Mouse (Mus musculus): ENCODE measurements at regions not wholly inside any gene's neighbourhood (a gene's known extent, or its start where the extent isn't known, plus 50 kb on each side); places are given as distances from the start of the nearest gene placed in this dataset.

DNA sequence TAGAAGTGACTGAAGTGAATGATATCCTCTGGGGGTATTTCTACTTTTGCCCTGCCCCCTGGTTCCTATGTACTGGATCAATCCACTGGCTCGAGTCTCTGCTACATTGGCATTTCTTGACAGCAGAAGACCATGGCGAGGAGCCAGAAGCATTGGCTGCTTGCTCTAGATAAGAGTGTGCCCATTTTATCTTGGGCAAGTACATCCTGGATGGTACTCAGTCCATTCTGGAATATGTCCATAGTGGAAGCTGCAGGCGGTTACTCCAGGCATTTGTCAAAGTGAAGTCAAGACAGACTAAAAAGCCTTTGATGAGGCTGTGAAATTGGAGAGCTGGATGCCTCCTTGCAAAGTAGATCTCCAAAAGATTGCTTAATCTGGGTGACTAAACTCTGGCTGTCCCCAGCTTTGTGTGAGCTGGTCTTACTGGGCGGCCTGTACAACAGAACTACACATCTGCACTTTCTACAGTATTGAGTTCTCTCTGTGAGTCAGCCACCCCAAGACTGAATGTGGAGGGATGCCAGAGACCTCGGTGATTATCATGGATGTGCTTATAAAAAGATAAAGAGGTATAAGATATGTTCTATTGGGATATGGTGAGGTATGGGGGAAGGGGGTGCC is 222.6 kb upstream of the Peli2 start:
- H3K9me3 ChIP-seq = no peaks in the 10 kb centered on the region
- no peak overlapping the region for H3K27ac ChIP-seq
- ATAC-seq (ENCODE audit: insufficient number of reproducible peaks, insufficient read depth, low FRiP score, low TSS enrichment, low read depth) = no peak
- 87% methylated on average over 5 of the region's 5 CpGs for WGBS
- no peak overlapping the region for H3K4me2 ChIP-seq
- no peak overlapping the region for H3K9ac ChIP-seq (replicated peaks)
- no peaks in the 10 kb centered on the region for H3K36me3 ChIP-seq
- H3K4me1 ChIP-seq (replicated peaks) = no peaks in the 10 kb centered on the region
- H3K4me3 ChIP-seq (replicated peaks) = no peak overlapping the region
- no peaks in the 10 kb centered on the region for H3K27me3 ChIP-seq

DNA sequence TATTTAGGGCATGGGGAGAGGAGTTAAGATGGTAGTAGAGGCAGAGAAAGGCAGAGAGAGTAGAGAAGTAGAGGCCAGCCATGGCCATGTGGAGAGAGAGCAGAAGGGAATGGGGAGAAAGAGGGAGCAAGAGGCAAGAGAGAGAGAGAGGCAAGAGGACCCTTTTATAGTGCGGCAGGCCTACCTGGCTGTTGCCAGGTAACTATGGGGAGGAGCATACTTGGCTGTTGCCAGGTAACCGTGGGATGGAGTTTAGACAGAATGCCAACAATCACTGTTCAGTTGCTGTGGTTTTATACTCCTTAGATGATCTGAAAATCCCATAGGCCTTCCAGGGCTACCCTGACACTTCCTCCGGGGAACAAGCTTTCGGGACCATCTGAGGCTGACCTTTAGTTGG is 222.0 kb upstream of the Peli2 start:
- no peak for ATAC-seq (ENCODE audit: insufficient number of reproducible peaks, insufficient read depth, low FRiP score, low TSS enrichment, low read depth)
- Histone ChIP-seq H3K4me2 (no peak overlapping the region), H3K27ac (no peak overlapping the region), H3K36me3 (no peaks in the 10 kb centered on the region), H3K4me3 (replicated peaks) (no peak overlapping the region), H3K9ac (replicated peaks) (no peak overlapping the region), H3K9me3 (no peaks in the 10 kb centered on the region), H3K27me3 (no peaks in the 10 kb centered on the region), H3K4me1 (replicated peaks) (no peaks in the 10 kb centered on the region)
- WGBS = 86% methylated on average over 4 of the region's 4 CpGs

DNA sequence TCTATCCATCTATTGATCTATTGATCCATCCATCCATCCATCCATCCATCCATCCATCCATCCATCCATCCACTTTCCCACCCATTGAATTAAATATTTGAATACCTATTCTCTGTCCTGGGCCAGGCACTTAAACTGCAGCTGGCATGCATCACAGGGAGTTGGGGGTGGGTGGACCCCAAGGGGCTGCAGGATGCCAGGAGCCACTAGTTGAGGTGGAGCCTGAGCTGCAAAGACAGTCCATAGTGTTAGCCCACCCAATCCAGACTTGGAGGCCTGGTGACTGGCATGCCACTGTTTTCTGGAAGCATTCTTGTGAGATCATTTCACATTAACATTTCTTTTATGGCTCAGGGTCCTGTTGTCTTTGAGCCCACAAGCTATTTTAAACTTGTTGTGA is 215.3 kb upstream of the Peli2 start:
- no peaks in the 10 kb centered on the region for H3K36me3 ChIP-seq
- H3K27me3 ChIP-seq = no peaks in the 10 kb centered on the region
- no peak overlapping the region for H3K27ac ChIP-seq
- H3K9me3 ChIP-seq = no peaks in the 10 kb centered on the region
- no peak for ATAC-seq (ENCODE audit: insufficient number of reproducible peaks, insufficient read depth, low FRiP score, low TSS enrichment, low read depth)
- no peak overlapping the region for H3K4me3 ChIP-seq (replicated peaks)
- H3K4me1 ChIP-seq (replicated peaks) = 0 out of 2 replicates have a peak, but pooled peaks cover 2% of the 10 kb centered on the region
- no peak overlapping the region for H3K4me2 ChIP-seq
- H3K9ac ChIP-seq (replicated peaks) = no peak overlapping the region

DNA sequence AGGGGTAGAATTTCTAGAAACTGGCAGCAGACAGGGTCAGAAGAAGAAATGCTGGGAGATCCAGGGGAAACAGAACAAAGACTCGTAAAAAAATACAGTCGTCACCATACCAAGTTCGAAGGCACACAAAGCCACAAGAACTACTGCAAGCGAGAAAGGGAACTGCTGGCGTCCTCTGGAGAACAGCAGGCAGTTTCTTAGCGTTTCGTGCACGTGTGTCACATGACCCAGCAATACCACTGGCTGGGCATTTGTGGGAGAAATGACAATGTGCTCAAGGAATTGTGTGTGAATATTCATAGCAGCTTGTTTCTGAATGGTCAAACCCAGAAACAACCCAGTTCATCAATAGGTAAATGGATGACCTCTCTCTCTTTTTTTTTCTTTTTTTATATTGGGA is 211.5 kb upstream of the Peli2 start:
- Histone ChIP-seq H3K4me3 (replicated peaks) (no peak overlapping the region), H3K9me3 (no peaks in the 10 kb centered on the region), H3K4me1 (replicated peaks) (peaks cover 9% of the 10 kb centered on the region), H3K4me2 (no peak overlapping the region), H3K9ac (replicated peaks) (no peak overlapping the region), H3K27me3 (no peaks in the 10 kb centered on the region), H3K27ac (no peak overlapping the region), H3K36me3 (no peaks in the 10 kb centered on the region)
- WGBS = 50% methylated on average over 8 of the region's 8 CpGs
- no peak for ATAC-seq (ENCODE audit: insufficient number of reproducible peaks, insufficient read depth, low FRiP score, low TSS enrichment, low read depth)

DNA sequence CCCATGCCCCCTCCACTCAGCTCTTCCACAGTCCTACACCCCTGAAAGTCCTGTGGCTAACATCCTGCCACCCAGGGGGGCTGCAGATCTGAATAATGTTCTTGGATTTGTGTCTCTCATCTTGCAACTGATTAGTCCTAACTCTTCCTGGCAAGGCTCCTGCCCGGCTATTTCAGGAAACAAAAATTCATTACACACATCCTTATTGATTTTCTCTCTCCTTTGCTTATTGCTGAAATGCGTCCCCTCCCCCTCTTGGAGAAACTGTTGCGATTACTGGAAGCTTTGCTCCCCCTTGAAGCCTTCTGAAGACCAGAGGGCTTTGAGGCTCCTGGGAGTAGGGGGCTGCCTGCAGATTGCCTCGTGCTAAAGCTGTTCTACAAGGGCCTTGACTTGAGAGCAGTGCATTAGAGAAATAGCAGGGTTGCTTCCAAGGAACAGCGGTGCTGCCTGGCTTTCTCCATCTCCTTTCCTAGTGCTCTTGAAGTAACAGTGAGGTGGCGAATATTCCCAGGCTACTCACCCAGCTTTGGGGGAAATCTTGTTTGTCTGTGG is 209.8 kb upstream of the Peli2 start:
- no peak for ATAC-seq (ENCODE audit: insufficient number of reproducible peaks, insufficient read depth, low FRiP score, low TSS enrichment, low read depth)
- no peak overlapping the region for H3K9ac ChIP-seq (replicated peaks)
- H3K27me3 ChIP-seq = no peaks in the 10 kb centered on the region
- WGBS = 50% methylated on average over 6 of the region's 6 CpGs
- no peaks in the 10 kb centered on the region for H3K9me3 ChIP-seq
- no peak overlapping the region for H3K27ac ChIP-seq
- no peak overlapping the region for H3K4me2 ChIP-seq
- no peaks in the 10 kb centered on the region for H3K36me3 ChIP-seq
- no peak overlapping the region for H3K4me3 ChIP-seq (replicated peaks)
- peaks cover 12% of the 10 kb centered on the region for H3K4me1 ChIP-seq (replicated peaks)

DNA sequence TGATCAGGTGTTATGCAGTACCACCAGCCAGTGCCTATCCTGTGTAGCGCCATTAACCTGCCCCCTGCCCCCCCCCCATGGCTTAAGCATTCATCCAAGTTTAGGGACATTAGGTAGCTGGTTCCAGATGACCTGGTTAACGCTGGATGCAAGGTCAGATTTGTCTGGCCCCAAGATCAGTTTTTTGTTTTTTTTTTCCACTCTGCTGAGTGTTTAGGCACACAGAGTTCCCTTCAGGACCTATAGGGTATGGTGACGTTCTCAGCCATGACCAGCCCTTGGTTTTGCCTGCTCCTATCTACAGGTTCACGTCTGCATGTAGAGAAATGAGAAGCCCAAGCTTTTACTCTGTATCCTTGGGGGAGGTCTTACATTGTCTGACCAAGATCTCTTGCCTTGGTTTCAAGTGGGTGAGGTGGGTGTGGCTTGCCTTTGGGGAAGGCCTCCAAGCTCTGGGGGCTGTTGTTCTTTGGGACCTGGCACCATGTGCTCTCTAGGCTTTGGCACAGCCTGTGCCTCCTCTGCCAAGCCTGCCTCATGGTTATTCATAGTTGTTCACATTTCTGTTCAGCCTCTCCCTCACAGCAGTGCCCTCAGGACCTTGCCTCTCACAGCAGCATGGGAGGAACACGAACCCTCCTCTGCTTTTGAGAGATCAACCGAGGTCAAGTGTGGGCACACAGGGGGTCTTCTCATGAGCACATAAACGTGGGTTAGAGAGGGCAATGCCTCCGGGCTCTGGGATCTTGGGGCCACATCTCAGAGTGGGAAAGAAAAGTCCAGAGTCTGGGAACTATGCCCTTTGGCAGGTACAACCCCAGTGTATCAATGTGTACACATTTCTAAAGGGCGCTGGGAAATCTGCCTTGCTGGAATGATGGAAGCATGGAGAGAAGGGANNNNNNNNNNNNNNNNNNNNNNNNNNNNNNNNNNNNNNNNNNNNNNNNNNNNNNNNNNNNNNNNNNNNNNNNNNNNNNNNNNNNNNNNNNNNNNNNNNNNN is 208.8 kb upstream of the Peli2 start:
- no peak overlapping the region for H3K27ac ChIP-seq
- peaks cover 12% of the 10 kb centered on the region for H3K4me1 ChIP-seq (replicated peaks)
- 79% methylated on average over 9 of the region's 9 CpGs for WGBS
- H3K9me3 ChIP-seq = no peaks in the 10 kb centered on the region
- no peak overlapping the region for H3K9ac ChIP-seq (replicated peaks)
- no peaks in the 10 kb centered on the region for H3K36me3 ChIP-seq
- H3K4me3 ChIP-seq (replicated peaks) = no peak overlapping the region
- ATAC-seq (ENCODE audit: insufficient number of reproducible peaks, insufficient read depth, low FRiP score, low TSS enrichment, low read depth) = no peak
- no peaks in the 10 kb centered on the region for H3K27me3 ChIP-seq
- no peak overlapping the region for H3K4me2 ChIP-seq

DNA sequence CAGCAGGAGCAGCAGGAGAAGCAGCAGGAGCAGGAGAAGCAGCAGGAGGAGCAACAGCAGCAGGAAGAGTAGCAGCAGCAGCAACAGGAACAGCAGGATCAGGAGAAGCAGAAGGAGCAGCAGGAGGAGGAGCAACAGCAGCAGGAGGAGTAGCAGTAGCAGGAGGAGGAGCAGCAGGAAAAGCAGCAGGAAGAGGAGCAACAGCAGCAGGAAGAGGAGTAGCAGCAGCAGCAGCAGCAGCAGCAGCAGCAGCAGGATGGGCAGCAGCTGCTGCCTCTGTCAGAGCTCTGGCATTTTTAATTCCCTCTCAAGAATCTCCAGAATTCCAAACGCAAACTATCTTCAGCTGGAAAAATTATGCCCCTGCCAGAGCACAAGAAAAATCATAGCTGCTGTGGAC is 205.0 kb upstream of the Peli2 start:
- no peak for ATAC-seq (ENCODE audit: insufficient number of reproducible peaks, insufficient read depth, low FRiP score, low TSS enrichment, low read depth)
- no peak overlapping the region for H3K4me2 ChIP-seq
- no peaks in the 10 kb centered on the region for H3K36me3 ChIP-seq
- no peaks in the 10 kb centered on the region for H3K9me3 ChIP-seq
- WGBS = 64% methylated on average over 1 of the region's 1 CpGs
- no peak overlapping the region for H3K9ac ChIP-seq (replicated peaks)
- H3K4me3 ChIP-seq (replicated peaks) = no peak overlapping the region
- peak overlapping the region; percentile 45; the same call in 1 of the 2 replicates for H3K27ac ChIP-seq
- H3K4me1 ChIP-seq (replicated peaks) = peaks cover 13% of the 10 kb centered on the region
- no peaks in the 10 kb centered on the region for H3K27me3 ChIP-seq

DNA sequence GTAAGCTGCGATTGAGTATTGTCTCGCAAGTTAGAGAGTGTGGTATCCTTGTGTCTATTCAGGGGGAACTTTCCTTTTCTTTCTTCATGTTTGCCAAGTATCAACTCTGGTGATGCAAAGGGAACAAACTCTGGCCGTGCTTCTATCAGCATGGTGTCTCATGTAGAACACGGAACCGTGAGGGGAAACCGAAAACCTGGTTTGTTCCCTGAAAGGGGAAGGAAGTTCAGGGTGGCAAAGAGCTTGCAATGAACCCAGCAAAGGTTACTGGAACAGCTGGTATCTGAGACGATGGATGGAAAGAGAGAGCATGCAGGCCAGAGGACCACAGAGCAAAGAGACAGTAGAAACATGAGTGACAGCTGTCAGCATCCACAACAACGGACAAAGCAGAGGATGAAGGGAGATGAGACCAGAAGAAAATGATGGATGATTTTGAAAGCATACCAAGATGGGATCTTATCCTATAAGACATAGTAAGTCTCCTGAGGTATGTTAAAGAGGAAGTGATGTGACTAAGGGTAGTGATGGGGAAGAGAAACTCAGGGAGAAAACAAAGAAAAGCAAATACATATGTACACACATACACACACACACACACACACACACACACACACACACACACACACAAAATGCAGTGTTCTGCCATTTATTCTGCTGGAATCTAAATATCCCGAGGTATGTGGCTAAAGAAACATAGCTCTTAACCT is 199.8 kb upstream of the Peli2 start:
- Histone ChIP-seq H3K4me3 (replicated peaks) (no peak overlapping the region), H3K9me3 (no peaks in the 10 kb centered on the region)

DNA sequence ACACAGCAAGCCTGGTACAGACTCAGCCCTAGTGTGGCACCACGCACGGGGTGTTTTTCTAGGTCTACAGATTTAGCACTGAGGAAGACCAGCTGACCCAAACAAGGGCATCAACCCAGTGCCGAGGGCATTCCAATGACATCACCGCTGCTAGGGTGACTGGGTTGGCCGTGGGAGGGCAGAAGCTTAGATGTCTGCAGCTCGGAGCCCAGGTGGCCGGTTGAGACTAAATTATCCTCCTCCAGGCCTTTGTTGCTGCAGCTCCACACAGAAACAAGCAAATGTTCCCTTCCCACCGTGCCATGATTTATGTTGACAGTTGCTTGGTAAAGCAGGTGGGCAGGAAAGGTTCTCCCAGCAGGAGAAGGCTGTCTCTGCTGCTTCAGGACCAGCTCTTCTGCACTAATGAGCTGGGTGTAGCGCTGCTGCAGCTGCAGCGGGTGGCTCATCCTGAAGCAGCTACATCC is 198.8 kb upstream of the Peli2 start:
- ATAC-seq (ENCODE audit: insufficient number of reproducible peaks, insufficient read depth, low FRiP score, low TSS enrichment, low read depth) = no peak

More for the DNA sequence above, 199.8 kb upstream of the Peli2 start:
- Histone ChIP-seq H3K27ac (no peak overlapping the region), H3K9ac (replicated peaks) (no peak overlapping the region), H3K27me3 (no peaks in the 10 kb centered on the region), H3K4me1 (replicated peaks) (peaks cover 11% of the 10 kb centered on the region), H3K4me2 (no peak overlapping the region), H3K36me3 (no peaks in the 10 kb centered on the region)
- 92% methylated on average over 9 of the region's 9 CpGs for WGBS
- ATAC-seq (ENCODE audit: insufficient number of reproducible peaks, insufficient read depth, low FRiP score, low TSS enrichment, low read depth) = no peak

DNA sequence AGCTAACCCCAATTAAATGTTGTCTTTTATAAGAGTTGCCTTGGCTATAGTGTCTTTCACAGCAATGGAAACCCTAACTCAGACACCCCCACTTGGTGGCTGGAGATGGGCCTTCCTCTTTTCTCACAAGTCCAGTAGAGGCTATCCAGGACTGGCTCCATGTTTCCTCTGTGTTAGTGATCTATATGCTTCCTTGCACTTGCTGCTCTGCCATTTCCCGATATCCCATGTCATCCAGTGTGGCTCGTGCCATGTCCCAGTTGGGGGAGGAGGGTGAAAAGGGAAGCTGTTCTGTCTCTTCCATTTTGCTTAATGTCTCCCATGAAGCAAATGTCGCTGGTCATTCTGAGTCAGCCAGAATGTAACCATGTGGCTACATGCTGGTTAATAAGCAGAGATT is 194.2 kb upstream of the Peli2 start:
- H3K36me3 ChIP-seq = no peaks in the 10 kb centered on the region
- H3K9me3 ChIP-seq = no peaks in the 10 kb centered on the region
- no peak for ATAC-seq (ENCODE audit: insufficient number of reproducible peaks, insufficient read depth, low FRiP score, low TSS enrichment, low read depth)
- WGBS = 91% methylated on average over 3 of the region's 3 CpGs
- no peak overlapping the region for H3K27ac ChIP-seq
- no peaks in the 10 kb centered on the region for H3K27me3 ChIP-seq
- no peak overlapping the region for H3K4me2 ChIP-seq
- no peak overlapping the region for H3K9ac ChIP-seq (replicated peaks)
- no peak overlapping the region for H3K4me3 ChIP-seq (replicated peaks)
- H3K4me1 ChIP-seq (replicated peaks) = 0 out of 2 replicates have a peak, but pooled peaks cover 6% of the 10 kb centered on the region

More for the DNA sequence above, 198.8 kb upstream of the Peli2 start:
- whole genome bisulfite sequencing = 35% methylated on average over 10 of the region's 10 CpGs
- Histone ChIP-seq H3K27me3 (no peaks in the 10 kb centered on the region), H3K4me2 (no peak overlapping the region), H3K27ac (no peak overlapping the region), H3K4me1 (replicated peaks) (peaks cover 11% of the 10 kb centered on the region), H3K9me3 (no peaks in the 10 kb centered on the region), H3K9ac (replicated peaks) (no peak overlapping the region), H3K4me3 (replicated peaks) (no peak overlapping the region), H3K36me3 (no peaks in the 10 kb centered on the region)

DNA sequence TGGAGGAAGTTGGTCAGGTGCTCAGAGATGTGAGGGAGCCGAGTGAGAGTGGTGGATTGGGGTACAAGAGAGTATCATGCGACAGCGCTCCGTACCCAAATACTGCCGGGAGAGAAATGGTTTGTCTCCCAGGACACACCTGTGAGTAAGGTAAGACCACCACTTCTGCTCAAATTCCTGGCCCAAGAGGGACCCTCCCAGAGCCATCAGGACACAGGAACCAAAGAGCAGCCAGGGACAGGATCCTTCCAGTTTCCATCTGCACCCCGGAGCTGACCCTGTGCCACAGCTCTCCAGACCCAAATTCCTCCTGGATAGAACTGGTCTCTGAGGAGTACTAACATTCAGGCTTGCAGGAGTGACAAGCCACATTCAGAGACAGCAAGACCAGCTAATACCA is 185.2 kb upstream of the Peli2 start:
- H3K36me3 ChIP-seq = no peaks in the 10 kb centered on the region
- no peak overlapping the region for H3K27ac ChIP-seq
- H3K4me1 ChIP-seq (replicated peaks) = no peaks in the 10 kb centered on the region
- peaks cover 4% of the 10 kb centered on the region; the same call in 1 of the 2 replicates for H3K9me3 ChIP-seq
- 93% methylated on average over 6 of the region's 6 CpGs for WGBS
- no peak overlapping the region for H3K4me3 ChIP-seq (replicated peaks)
- no peak overlapping the region for H3K4me2 ChIP-seq
- H3K9ac ChIP-seq (replicated peaks) = no peak overlapping the region
- ATAC-seq (ENCODE audit: insufficient number of reproducible peaks, insufficient read depth, low FRiP score, low TSS enrichment, low read depth) = no peak
- H3K27me3 ChIP-seq = no peaks in the 10 kb centered on the region

Data from limb, embryonic 12.5 days (tissue).